Mouse (Mus musculus) heart, embryonic 16.5 days (tissue): ENCODE measurements around the gene Hes6. TPM values are rescaled to one million over a fixed set of nuclear protein-coding genes. Genes with fewer than 3 reads are reported as not detected.

Experiments used
- ATAC-seq: fragments of 200-750 bp; cut with Nextera tagmentation; replicated peaks from 2 replicates; pipeline ENCODE4 v1.8.0; 2017; ENCODE audit warnings: moderate number of reproducible peaks; ENCODE audit not compliant: insufficient read depth, low FRiP score; ENCODE audit errors: extremely low read depth
- H3K27ac ChIP-seq: fragments of 300-500 bp; sonication (generic); 2 replicates; pipeline ENCODE4 v1.5.1; 2014; ENCODE audit warnings: mild to moderate bottlenecking, low read length, control low read depth, moderate library complexity
- H3K27me3 ChIP-seq: fragments of 300-500 bp; sonication (generic); 2 replicates; pipeline ENCODE4 v1.6.1; 2014; ENCODE audit warnings: low read length, mixed read lengths; ENCODE audit not compliant: control insufficient read depth, insufficient read depth
- H3K36me3 ChIP-seq: fragments of 300-500 bp; sonication (generic); 2 replicates; pipeline ENCODE4 v1.6.1; 2014; ENCODE audit not compliant: control insufficient read depth, insufficient read depth
- H3K4me1 ChIP-seq: fragments of 300-500 bp; sonication (generic); 2 replicates; pipeline ENCODE4 v1.6.1; 2014; ENCODE audit warnings: low read length, mixed read lengths; ENCODE audit not compliant: control insufficient read depth, insufficient read depth
- H3K4me2 ChIP-seq: fragments of 300-500 bp; sonication (generic); 2 replicates; pipeline ENCODE4 v1.6.1; 2014; ENCODE audit warnings: low read depth, mild to moderate bottlenecking, control low read depth, low read length
- H3K4me3 ChIP-seq: fragments of 300-500 bp; sonication (generic); 2 replicates; pipeline ENCODE4 v1.5.1; 2014; ENCODE audit warnings: mild to moderate bottlenecking, control low read depth, low read length
- H3K9ac ChIP-seq: fragments of 300-500 bp; sonication (generic); 2 replicates; pipeline ENCODE4 v1.6.1; 2014; ENCODE audit warnings: low read length, control low read depth
- H3K9me3 ChIP-seq: fragments of 300-500 bp; sonication (generic); replicated peaks from 2 replicates; pipeline ENCODE4 v1.6.1; 2016; ENCODE audit warnings: low read length; ENCODE audit not compliant: control insufficient read depth
- WGBS: fragments of 180-500 bp; shearing (Covaris S2); extraction: QIAGEN DNeasy Blood & Tissue Kit; methylation state at CpG from one replicate; pipeline ENCODE4 v1.1.7; 2014; 5-methylcytosine and 5-hydroxymethylcytosine counted together
- polyA plus RNA-seq: library from polyadenylated mRNA; unstranded; fragments of >200 nt; fragmentation: Nextera tagmentation; extraction: Ambion mirVana; gene quantifications from 2 replicates; pipeline ENCODE4 v1.2.1, GENCODE M21; 2015

Hes6 gene
- polyA plus RNA-seq, 1 experiment from 2014 or later = 117 TPM

GRCm38 (mm10) chr1:91415311-91415710 is 1.5 kb upstream of the Hes6 start:
- Histone ChIP-seq H3K36me3 (peaks cover 18% of the 10 kb centered on the region), H3K4me3 (no peak overlapping the region), H3K9me3 (no peaks in the 10 kb centered on the region), H3K27ac (peak overlapping the region; percentile 97), H3K4me2 (no peak overlapping the region), H3K4me1 (peaks cover 22% of the 10 kb centered on the region), H3K27me3 (no peaks in the 10 kb centered on the region), H3K9ac (peak overlapping the region; percentile 78)
- whole genome bisulfite sequencing = 77% methylated on average over 5 of the region's 5 CpGs
- ATAC-seq = no peak

GRCm38 (mm10) chr1:91414903-91415302 is 1.1 kb upstream of the Hes6 start:
- Histone ChIP-seq H3K4me3 (no peak overlapping the region; the same call in 1 of the 2 replicates), H3K4me1 (peaks cover 22% of the 10 kb centered on the region), H3K9ac (peak overlapping the region; percentile 78), H3K36me3 (peaks cover 15% of the 10 kb centered on the region), H3K4me2 (peak overlapping the region; percentile 97), H3K27ac (peak overlapping the region; percentile 97), H3K27me3 (no peaks in the 10 kb centered on the region), H3K9me3 (no peaks in the 10 kb centered on the region)
- ATAC-seq = no peak
- WGBS = 70% methylated on average over 4 of the region's 4 CpGs

DNA sequence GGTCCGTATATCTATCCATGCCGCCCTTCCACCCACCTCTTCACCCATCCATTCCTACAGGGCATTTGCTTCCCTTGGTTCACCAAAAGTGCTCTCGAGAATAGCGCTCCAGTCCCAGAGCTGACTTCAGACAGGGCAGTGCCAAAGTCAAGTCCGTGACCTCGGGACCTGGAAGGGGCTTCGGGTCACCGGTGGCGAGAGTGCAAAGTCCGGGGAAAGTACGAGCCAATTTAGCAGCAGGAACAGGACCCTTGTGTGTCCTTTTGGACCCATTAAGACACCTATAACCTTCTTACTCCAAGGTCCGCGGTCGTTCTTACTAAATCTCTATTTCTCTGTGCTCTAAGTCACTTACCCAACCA is 321 bp downstream of the Hes6 start:
- peak; percentile 7; the same call in 1 of the 2 replicates for ATAC-seq
- peaks cover 22% of the 10 kb centered on the region for H3K4me1 ChIP-seq
- WGBS = under 1% methylated on average over 14 of the region's 14 CpGs
- H3K4me2 ChIP-seq = peak overlapping the region; percentile 97
- no peaks in the 10 kb centered on the region for H3K9me3 ChIP-seq
- peak overlapping the region; percentile 97 for H3K27ac ChIP-seq
- no peaks in the 10 kb centered on the region for H3K27me3 ChIP-seq
- peak overlapping the region; percentile 86 for H3K4me3 ChIP-seq
- peak overlapping the region; percentile 78 for H3K9ac ChIP-seq
- peaks cover 12% of the 10 kb centered on the region for H3K36me3 ChIP-seq

DNA sequence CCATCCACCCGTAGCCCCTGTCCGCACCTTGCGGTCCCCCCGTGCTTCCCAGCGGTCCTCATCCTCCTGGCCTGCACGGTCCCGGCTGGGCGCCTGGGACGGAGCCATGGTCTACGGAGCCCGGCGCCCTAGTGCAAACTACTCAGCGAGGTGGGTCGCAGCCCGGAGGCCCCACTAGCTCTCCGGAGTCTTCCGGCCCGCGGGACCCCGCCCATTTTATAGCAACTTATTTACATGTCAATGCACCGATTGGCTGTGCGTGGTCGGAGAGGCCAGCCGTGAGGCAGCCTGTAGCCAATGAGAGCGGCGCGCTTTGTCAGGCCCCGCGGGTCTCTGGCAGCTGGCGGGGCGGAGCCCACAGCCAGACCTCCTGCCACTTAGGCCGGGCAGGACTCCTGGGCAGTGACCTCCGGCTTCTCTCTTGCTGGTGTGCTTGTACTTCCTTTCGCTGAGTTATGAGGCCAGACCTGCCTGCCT is 770 bp downstream of the Hes6 start:
- peaks cover 10% of the 10 kb centered on the region for H3K36me3 ChIP-seq
- H3K27me3 ChIP-seq = no peaks in the 10 kb centered on the region
- H3K4me3 ChIP-seq = peak overlapping the region; percentile 86
- peak overlapping the region; percentile 81 for H3K9ac ChIP-seq
- no peaks in the 10 kb centered on the region for H3K9me3 ChIP-seq
- ATAC-seq = peak; percentile 91
- H3K4me1 ChIP-seq = peaks cover 22% of the 10 kb centered on the region
- WGBS = under 1% methylated on average over 34 of the region's 34 CpGs
- peak overlapping the region; percentile 97 for H3K4me2 ChIP-seq
- peak overlapping the region; percentile 97 for H3K27ac ChIP-seq

DNA sequence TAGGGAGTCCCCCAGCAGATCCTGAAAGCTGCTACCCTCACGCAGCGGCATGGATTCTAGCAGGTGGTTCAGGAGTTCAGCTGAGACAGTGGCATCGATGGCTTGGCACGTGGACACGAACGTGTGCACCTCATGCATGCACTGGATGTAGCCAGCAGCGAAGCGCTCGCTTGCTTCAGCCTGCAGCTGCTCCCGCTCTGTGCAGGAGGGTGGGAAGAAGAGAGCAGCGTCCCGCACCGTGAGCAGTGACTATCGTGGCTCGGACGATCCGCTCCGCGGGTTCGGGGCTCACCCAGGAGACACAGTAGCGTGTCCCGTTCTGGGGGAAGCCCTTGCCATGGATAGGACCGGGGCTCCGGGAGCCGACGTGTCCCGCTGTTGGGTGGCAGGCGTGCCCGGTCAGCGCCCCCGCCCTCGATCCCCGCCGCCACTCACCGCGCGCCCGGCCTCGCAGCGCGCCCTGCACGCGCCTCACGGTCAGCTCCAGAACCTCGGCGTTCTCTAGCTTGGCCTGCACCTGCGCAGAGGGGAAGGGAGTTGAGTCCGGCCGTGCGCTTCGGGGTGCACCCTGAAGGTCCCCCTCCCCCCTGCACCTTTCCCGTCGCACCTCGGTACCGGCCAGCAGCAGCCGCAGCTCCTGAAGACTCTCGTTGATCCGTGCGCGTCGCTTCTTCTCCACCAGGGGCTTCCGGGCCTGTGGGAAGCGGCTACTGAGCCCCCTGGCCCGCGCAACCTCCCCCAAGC is 1.4 kb downstream of the Hes6 start:
- peak; percentile 6; the same call in 1 of the 2 replicates for ATAC-seq
- H3K9ac ChIP-seq = peak overlapping the region; percentile 81
- H3K4me2 ChIP-seq = peak overlapping the region; percentile 97
- no peaks in the 10 kb centered on the region for H3K9me3 ChIP-seq
- 4% methylated on average over 61 of the region's 65 CpGs for WGBS
- peak overlapping the region; percentile 89 for H3K27ac ChIP-seq
- H3K4me3 ChIP-seq = peak overlapping the region; percentile 86
- H3K27me3 ChIP-seq = no peaks in the 10 kb centered on the region
- H3K36me3 ChIP-seq = peaks cover 4% of the 10 kb centered on the region
- H3K4me1 ChIP-seq = peaks cover 22% of the 10 kb centered on the region

- H3K4me1 ChIP-seq = peaks cover 22% of the 10 kb centered on the region
- H3K9me3 ChIP-seq = no peaks in the 10 kb centered on the region
- H3K27me3 ChIP-seq = no peaks in the 10 kb centered on the region
- peaks cover 3% of the 10 kb centered on the region; the same call in 1 of the 2 replicates for H3K36me3 ChIP-seq
- peak overlapping the region; percentile 81 for H3K9ac ChIP-seq
- H3K27ac ChIP-seq = no peak overlapping the region
- no peak for ATAC-seq
- peak overlapping the region; percentile 86 for H3K4me3 ChIP-seq
- 66% methylated on average over 8 of the region's 8 CpGs for whole genome bisulfite sequencing
- peak overlapping the region; percentile 97 for H3K4me2 ChIP-seq
Observed at GRCm38 (mm10) chr1:91411631-91412285, 2.1 kb downstream of the Hes6 start.

- Histone ChIP-seq H3K4me2 (no peak overlapping the region), H3K36me3 (no peaks in the 10 kb centered on the region), H3K27me3 (no peaks in the 10 kb centered on the region), H3K9me3 (no peaks in the 10 kb centered on the region), H3K4me3 (no peak overlapping the region), H3K4me1 (peaks cover 10% of the 10 kb centered on the region), H3K9ac (no peak overlapping the region), H3K27ac (no peak overlapping the region)
- ATAC-seq = no peak
- WGBS = 63% methylated on average over 4 of the region's 4 CpGs
Observed at GRCm38 (mm10) chr1:91407819-91408218, 6.0 kb downstream of the Hes6 start.

DNA sequence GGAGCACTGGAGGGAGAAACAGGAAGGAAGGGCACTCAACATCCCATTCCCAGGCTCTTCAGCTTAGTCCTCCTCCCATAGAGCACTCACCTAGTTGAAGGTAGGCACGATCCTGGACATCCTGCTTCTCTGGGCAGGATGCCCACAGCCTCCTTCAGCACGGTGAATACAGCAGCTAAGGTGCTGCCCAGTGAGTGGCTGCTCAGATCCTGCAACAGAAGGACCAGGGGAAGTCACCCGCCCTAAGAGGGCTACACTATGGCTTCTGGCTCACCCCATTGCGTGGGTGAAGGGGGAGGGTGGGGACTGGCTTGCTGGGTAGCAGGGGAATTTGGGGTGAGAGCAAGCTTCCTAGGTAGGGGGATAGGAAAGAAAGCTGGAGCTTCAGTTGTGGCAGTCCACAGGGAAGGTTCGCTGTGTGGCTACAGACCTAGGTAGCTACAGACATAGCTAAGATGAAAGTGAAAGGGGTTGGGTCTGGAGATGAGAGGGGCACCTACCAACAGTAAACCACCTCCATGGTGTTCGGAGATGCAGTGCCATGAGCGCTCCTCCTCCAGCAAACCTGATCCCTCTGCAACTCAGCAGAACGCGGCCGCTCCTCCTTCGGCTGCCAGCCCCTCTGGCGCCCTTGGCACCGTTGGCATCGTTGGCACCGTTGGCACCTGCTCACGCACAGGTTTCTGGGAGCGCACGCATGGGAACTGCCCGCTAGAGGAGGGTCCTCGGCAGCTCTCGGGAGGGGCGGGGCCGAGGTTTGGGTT is 8.2 kb downstream of the Hes6 start:
- H3K27me3 ChIP-seq = no peaks in the 10 kb centered on the region
- no peaks in the 10 kb centered on the region for H3K36me3 ChIP-seq
- 0 out of 2 replicates have a peak, but pooled peaks have one; percentile 28 for ATAC-seq
- no peak overlapping the region for H3K4me3 ChIP-seq
- H3K27ac ChIP-seq = no peak overlapping the region
- H3K9ac ChIP-seq = no peak overlapping the region
- H3K9me3 ChIP-seq = no peaks in the 10 kb centered on the region
- H3K4me1 ChIP-seq = no peaks in the 10 kb centered on the region
- WGBS = 53% methylated on average over 23 of the region's 23 CpGs
- H3K4me2 ChIP-seq = no peak overlapping the region
